Comparison of ENCODE assay signal across 8 mouse cellular contexts in genomic region chr2:165184015-165184633, GRCm38 (mm10). TPM values are rescaled to one million over a fixed set of nuclear protein-coding genes. Genes with fewer than 3 reads are reported as not detected.
A peak's percentile ranks its signal among the peaks of the same experiment; 100 is the strongest.
DNase-seq lines count a peak whose midpoint lies in the region; ATAC-seq lines count a peak whose summit lies in the region.

No protein-coding gene starts in this region.

- intact Hi-C loops in gastrocnemius, postnatal 14 days (cut with DNase I; ENCODE audit: low total_unique reads) = no loop called here

- no peak overlapping the region for H3K9ac ChIP-seq in kidney, embryonic 15.5 days
- 0 out of 2 replicates have a peak overlapping the region, but pooled peaks have one; percentile 41 for H3K9ac ChIP-seq in midbrain, embryonic 16.5 days (ENCODE audit: low read depth, low read length)

- peak; percentile 63 for ATAC-seq in kidney, embryonic 15.5 days (replicated peaks; ENCODE audit: low FRiP score)
- ATAC-seq in midbrain, embryonic 16.5 days = peak; percentile 47

- DNase-seq in adrenal gland, postnatal 14 days = peak; percentile 45
- DNase-seq in adrenal gland, adult 8-10 months = no peak
- peak; percentile 83 for DNase-seq in MN1 (ENCODE audit: low spot score)
- peak; percentile 25 for DNase-seq in gastrocnemius, postnatal 14 days
- no peak for DNase-seq in frontal cortex, postnatal 25 days (ENCODE audit: low spot score in 2 of 2)
- DNase-seq in embryo, embryonic 9.5 days (ENCODE audit: extremely low spot score) = no peak

- H3K36me3 ChIP-seq in kidney, embryonic 15.5 days = no peaks in the 10 kb centered on the region
- no peaks in the 10 kb centered on the region for H3K36me3 ChIP-seq in midbrain, embryonic 16.5 days (ENCODE audit: control insufficient read depth, insufficient read depth, low read length)

- H3K9me3 ChIP-seq in kidney, embryonic 15.5 days (replicated peaks) = no peaks in the 10 kb centered on the region
- H3K9me3 ChIP-seq in midbrain, embryonic 16.5 days (replicated peaks; ENCODE audit: control insufficient read depth, low read length, poor library complexity, severe bottlenecking) = no peaks in the 10 kb centered on the region

- H3K4me3 ChIP-seq in kidney, embryonic 15.5 days (replicated peaks) = no peak overlapping the region
- H3K4me3 ChIP-seq in midbrain, embryonic 16.5 days (ENCODE audit: low read depth, low read length) = no peak overlapping the region

- peaks cover 93% of the 10 kb centered on the region for H3K27me3 ChIP-seq in kidney, embryonic 15.5 days
- H3K27me3 ChIP-seq in midbrain, embryonic 16.5 days (ENCODE audit: control insufficient read depth, insufficient read depth, low read depth, low read length) = peaks cover 4% of the 10 kb centered on the region; the same call in 1 of the 2 replicates

- H3K27ac ChIP-seq in kidney, embryonic 15.5 days = peak overlapping the region; percentile 51
- H3K27ac ChIP-seq in midbrain, embryonic 16.5 days (ENCODE audit: low read length) = peak overlapping the region; percentile 63

- peaks cover 31% of the 10 kb centered on the region for H3K4me1 ChIP-seq in kidney, embryonic 15.5 days
- peaks cover 11% of the 10 kb centered on the region; the same call in 1 of the 2 replicates for H3K4me1 ChIP-seq in midbrain, embryonic 16.5 days (ENCODE audit: control insufficient read depth, insufficient read depth, low read length)

- WGBS in kidney, embryonic 15.5 days = 27% methylated on average over 9 of the region's 9 CpGs
- WGBS in midbrain, embryonic 16.5 days = 30% methylated on average over 9 of the region's 9 CpGs

- 0 out of 2 replicates have a peak overlapping the region, but pooled peaks have one; percentile 7 for H3K4me2 ChIP-seq in kidney, embryonic 15.5 days
- H3K4me2 ChIP-seq in midbrain, embryonic 16.5 days (ENCODE audit: low read length) = no peak overlapping the region

RNA-seq across cellular contexts. Expression of gene Cdh22, which starts 50.5 kb away (rescaled TPM):
- total RNA-seq in adrenal gland, postnatal 14 days (2021) = 1.3 and 1.6 TPM in 2 replicates
- total RNA-seq in adrenal gland, adult 8-10 months (2022) = 1 to 10 TPM; 1.8 to 3.5 (median 2.5) TPM
- under 1 TPM; 0.13 to 0.18 TPM for total RNA-seq in gastrocnemius, postnatal 14 days (2021)
- 0.78 and 1.1 TPM in 2 replicates for polyA plus RNA-seq in kidney, embryonic 15.5 days (2015; fragmentation: Nextera tagmentation; extraction: Ambion mirVana)
- polyA plus RNA-seq in midbrain, embryonic 16.5 days (2015; fragmentation: Nextera tagmentation; extraction: Ambion mirVana) = 13.9 and 15.4 TPM in 2 replicates

Comparison
In these comparisons a context has a peak if more than half of its experiments do, and no peak if none do; other contexts are left out.
1. DNase-seq: peak in adrenal gland, postnatal 14 days (single experiment), MN1 (single experiment) and gastrocnemius, postnatal 14 days (single experiment); none in adrenal gland, adult 8-10 months (single experiment), frontal cortex, postnatal 25 days (0 of 2) and embryo, embryonic 9.5 days (single experiment).